Mouse (Mus musculus) v-Abl transformed pro-B cells (cell line): ENCODE data around the gene Slc9a9.

Source experiments
- in situ Hi-C, 2 experiments: fragments of 400-800 bp; cut with MboI; formaldehyde crosslinking; loops; one replicate each; pipeline ENCODE4 v1.15.1; 2025; ENCODE audit not compliant: unreplicated experiment in 2 of 2

The Slc9a9 gene

DNA sequence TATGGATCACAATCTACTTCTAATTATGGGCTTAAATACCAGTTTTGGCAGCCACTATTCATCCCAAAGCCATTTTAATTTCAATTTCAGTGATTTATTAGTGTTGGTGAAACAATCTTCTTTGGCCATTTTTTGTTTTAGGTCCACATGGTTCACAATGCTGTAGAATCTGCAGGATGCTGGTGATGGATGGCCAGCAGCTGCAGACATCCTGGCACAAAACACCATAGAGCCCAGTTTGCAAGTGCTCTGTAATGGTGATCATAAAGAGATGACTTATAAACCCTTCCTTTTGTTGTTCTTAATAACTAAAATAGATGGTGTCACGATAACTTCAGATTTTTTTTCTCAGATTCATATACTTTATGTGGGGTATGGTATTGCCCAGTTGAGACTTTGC lies 442.0 kb downstream of the Slc9a9 start:
- in situ Hi-C loops: loop anchor here in 1 of 2 experiments (10.0 kb wide), 1 partner anchor 167 kb away; no protein-coding TSS in a partner anchor

DNA sequence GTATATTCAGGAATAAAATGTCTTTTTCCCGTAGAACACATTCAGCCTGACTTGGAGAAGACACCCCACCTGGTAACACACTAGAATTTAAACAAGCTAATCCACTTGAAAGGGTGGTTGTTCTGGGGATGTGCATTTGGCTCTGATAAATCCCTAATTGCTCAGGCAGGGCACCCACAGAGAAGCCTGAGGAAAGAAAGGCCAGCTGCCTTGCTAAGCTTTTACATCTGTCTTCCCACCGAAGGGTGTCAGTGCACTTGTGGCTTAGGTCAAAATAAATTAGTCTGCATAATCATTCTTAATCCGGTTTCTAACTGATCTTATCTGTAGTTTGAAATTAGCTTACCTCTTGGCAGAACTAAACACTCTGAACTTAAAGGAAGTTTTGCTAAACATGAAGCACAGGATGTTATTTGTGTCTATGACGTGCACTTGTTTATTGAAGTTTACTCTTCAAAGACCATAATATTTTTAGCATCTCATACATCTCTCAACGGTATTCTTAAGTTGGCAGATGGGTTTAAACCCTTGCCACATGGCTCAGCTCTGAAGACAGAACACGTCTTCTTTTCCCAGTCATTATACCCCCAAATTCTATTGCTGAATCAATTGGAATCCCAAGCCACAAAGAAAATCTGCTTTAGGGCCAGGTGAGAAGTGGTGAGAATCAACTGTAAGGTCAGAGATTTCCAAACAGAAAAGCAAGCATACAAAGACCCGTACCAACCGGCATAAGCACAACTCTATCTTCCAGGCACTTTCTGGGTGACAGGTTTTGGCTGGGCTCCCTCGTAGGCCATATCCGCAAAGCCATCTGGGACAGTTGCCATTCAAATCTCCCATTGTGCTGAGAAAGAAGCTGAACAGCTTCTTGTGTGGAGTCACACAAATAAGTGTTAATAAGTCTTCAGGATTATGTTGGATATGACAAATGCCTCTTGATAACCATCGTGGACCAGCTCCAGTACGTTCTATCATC lies 443.7 kb downstream of the Slc9a9 start:
- in situ Hi-C loops: loop anchor here in 1 of 2 experiments (10.0 kb wide), 1 partner anchor 169 kb away; no protein-coding TSS in a partner anchor

GRCm38 (mm10) chr9:95120062-95120461 lies 450.4 kb downstream of the Slc9a9 start:
- in situ Hi-C loops: no loop called here

DNA sequence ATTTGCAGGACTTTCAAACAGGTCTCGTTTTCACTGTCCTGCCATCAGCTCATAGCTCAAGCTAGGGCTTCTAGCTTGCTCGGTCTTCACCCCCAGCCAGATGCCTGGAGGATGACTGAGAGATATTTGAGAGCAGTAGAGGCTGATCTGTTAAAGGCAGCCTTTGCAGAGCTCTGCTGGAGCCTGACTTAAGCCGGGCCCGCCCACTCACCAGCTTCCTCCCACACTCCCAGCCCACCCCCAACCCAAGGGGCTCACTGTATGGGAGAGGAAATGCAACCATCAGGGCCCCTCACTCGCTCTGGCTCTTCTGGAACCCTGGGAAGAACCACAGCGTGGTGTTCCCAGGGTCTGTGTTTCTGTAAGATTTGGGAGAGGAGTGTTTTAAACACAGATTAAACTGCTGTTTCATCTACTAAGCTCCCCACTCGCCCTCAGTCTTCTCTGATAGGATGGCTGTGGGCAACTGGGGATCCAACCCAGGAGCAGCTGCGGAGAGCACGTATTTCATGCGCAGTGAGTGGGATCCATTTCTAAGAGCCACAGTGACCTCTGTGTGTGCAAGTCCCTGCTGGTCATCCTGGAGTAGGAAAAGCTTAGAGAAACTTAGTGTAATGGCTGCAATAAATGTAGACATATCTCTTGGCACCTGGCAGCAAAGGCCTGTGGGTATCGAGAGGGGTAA lies 451.6 kb downstream of the Slc9a9 start:
- in situ Hi-C loops: no loop called here

DNA sequence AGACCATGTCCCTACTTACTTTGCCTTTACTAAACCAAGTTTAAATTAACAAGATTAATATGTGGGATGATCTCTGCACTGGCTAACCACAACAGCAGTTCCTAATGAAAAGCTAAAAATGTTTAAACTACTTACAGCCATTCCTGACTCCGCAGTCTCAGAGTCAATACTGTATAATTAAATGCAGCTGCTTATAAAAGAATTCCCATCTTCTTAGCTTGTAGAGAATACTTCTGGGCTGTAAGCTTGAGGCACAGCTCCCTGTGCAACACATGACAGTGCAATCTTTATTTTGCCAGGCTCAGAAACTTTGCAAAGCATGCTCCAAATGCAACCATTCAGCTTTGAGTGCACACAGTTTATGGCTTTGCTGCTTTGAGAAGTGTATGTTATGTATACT lies 456.0 kb downstream of the Slc9a9 start:
- in situ Hi-C loops: no loop called here

- in situ Hi-C loops: no loop called here
Measured at GRCm38 (mm10) chr9:95127774-95128173, 458.1 kb downstream of the Slc9a9 start.

DNA sequence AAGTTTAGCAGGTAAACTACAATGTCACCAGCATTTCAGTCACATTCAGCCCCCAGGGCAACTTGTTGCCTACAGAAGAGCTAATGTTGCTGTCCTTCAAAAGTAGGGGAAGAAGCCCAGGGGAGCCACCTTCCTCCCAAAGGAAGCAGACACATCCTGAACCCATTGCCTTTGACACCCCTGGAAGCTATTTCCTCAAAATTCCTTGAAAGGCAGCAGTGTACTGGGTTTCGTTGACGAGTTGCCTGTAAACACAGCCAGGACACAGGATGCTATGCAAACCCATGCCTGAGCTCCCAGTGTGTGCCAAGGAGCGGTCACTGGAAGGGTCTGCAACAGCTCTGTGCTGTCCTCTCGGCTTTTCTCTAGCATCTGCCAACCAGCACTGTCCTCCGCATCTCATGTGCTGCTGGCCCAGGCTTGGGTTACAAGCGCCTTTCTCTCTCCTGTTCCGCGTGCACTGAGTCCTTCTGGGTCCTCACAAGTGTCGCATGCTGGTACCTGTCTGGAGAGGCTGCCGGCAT lies 479.6 kb downstream of the Slc9a9 start:
- in situ Hi-C loops: no loop called here

DNA sequence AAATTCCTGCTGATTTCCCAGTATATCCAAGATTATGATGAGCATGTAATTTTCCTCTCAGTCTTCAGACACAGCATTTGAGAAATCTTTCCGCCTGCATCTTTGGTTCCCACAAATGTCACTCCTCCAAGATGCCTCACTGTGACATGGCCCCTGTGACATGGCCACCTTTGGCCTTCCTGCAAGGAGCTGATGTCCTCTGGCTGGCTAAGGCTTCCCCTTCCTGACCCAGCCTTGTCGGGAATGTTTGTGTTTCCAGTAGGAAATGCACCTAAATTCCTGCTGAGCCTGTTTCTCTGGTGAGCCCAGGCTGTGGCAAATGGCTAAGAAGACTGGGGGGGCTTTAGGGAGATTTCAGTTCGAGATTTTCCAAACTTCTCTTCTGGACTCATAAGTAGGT lies 480.4 kb downstream of the Slc9a9 start:
- in situ Hi-C loops: no loop called here

DNA sequence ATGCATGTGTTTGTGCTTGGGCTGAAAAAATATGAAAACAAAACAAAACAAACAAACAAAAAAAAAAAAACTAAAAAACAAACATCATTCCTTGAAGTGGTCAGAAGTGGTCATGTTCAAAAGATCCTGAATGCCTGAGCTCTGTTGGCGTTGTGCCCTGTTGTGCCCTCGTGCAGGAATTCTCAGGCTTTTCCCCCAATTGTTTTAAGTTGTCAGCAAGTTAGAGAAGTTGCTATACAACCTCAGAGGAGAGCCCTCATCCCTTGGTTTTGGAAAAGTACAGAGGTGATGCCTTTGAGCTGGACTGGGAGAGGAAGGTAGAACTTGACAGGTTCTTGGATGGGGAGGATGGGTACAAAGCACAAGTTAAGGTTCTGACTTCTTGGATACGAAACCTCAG lies 480.9 kb downstream of the Slc9a9 start:
- in situ Hi-C loops: no loop called here

DNA sequence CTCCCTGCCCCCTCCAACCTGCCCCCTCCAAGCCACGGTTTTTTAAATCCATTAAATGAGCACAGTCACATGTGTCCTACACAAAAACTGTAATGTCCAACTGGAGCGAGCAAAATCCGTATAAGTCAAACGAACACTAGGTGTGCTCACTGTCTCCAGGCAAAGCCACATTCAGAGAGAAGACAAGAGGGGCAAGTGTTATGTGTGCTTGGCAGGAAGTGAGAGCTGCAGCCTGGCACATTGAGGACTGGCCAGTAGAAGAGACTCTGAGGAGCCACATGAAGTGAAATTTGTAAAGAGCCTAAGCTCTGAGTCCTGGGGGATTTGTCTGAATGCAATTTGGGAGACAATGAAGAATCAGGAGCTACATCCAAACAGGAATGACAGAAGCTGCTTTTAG lies 481.3 kb downstream of the Slc9a9 start:
- in situ Hi-C loops: no loop called here

- in situ Hi-C loops: no loop called here
Measured at GRCm38 (mm10) chr9:95151746-95152145, 482.0 kb downstream of the Slc9a9 start.

- in situ Hi-C loops: no loop called here
Measured at GRCm38 (mm10) chr9:95153966-95154365, 484.3 kb downstream of the Slc9a9 start.

GRCm38 (mm10) chr9:95157948-95158347 lies 488.2 kb downstream of the Slc9a9 start:
- in situ Hi-C loops: no loop called here

- in situ Hi-C loops: no loop called here
Measured at GRCm38 (mm10) chr9:95158916-95159315, 489.2 kb downstream of the Slc9a9 start.

- in situ Hi-C loops: no loop called here
Measured at GRCm38 (mm10) chr9:95160575-95161300, 491.0 kb downstream of the Slc9a9 start.

GRCm38 (mm10) chr9:95161699-95162098 lies 492.0 kb downstream of the Slc9a9 start:
- in situ Hi-C loops: no loop called here

GRCm38 (mm10) chr9:95166224-95166623 lies 496.5 kb downstream of the Slc9a9 start:
- in situ Hi-C loops: no loop called here

- in situ Hi-C loops: no loop called here
Measured at GRCm38 (mm10) chr9:95167806-95168205, 498.1 kb downstream of the Slc9a9 start.

GRCm38 (mm10) chr9:95168487-95169008 lies 498.8 kb downstream of the Slc9a9 start:
- in situ Hi-C loops: no loop called here

DNA sequence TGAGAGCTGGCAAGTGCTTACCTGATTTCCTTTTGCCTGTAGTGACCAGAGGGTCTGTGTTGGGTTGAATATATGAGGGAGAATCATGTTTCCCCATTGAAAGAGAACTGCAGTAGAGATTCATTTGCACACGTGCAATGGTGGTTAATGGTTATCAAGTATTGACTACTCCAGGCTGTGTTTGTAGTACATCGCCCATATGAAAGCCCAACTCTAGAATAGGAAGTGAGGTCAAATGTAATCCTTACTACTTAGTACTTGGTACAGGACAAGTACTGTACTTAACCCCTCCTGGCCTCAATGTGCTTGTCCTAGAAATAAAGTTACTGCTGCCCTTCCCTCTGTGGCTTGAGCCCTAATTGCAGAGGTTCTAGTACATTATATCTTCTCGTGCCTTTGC lies 508.5 kb downstream of the Slc9a9 start:
- in situ Hi-C loops: no loop called here
